Mouse (Mus musculus): ENCODE measurements around the gene Mad1l1. TPM values are rescaled to one million over a fixed set of nuclear protein-coding genes. Genes with fewer than 3 reads are reported as not detected.

Mad1l1 gene
- total and polyA plus RNA-seq, 2 experiments = 6.7 to 14.4 TPM

DNA sequence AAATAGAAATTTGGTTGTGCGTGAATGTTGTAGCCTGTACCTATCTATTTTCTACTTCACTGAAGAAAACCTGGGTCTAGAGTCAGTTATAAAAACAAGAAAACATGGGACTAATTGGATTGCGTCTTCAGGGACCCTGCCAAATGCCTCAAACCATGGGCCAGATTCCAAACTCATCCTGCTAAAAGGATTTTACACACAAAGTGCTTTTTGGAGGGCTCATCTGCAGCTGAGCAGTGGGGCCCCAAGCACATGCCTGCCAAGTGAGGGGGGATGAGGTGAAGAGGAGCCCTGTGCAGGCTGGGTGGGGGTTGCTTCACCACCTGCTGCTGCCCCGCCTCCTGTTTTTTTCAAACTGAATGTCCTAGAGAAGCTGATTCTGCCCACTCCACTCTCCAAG is 199.4 kb downstream of the Mad1l1 start:
- H3K27ac ChIP-seq (replicated peaks; ENCODE audit: insufficient read depth, low read depth, low read length) = no peak overlapping the region
- peaks cover 23% of the 10 kb centered on the region for H3K4me1 ChIP-seq (ENCODE audit: control insufficient read depth, insufficient read depth, low read length)
- DNase-seq (ENCODE audit: extremely low read depth, low read depth, low spot score) = no peak
- no peak overlapping the region for H3K9ac ChIP-seq (ENCODE audit: low read depth, low read length)
- TF ChIP-seq CTCF (IDR thresholded peaks at IDR 0.05; ENCODE audit: low read depth, low read length) (no peak), POLR2A (IDR thresholded peaks at IDR 0.05; ENCODE audit: extremely low read depth, insufficient read depth, low read length) (no peak)
- no peaks in the 10 kb centered on the region; the same call in 1 of the 2 replicates for H3K79me2 ChIP-seq (ENCODE audit: control insufficient read depth, insufficient read depth, low read length)
- H3K27me3 ChIP-seq (ENCODE audit: control insufficient read depth, insufficient read depth, low read length) = no peaks in the 10 kb centered on the region
- no peaks in the 10 kb centered on the region for H3K36me3 ChIP-seq (ENCODE audit: control insufficient read depth, insufficient read depth, low read length)
- WGBS = 94% methylated on average over 3 of the region's 3 CpGs
- H3K4me3 ChIP-seq (ENCODE audit: insufficient read depth, low read depth, low read length) = no peak overlapping the region

DNA sequence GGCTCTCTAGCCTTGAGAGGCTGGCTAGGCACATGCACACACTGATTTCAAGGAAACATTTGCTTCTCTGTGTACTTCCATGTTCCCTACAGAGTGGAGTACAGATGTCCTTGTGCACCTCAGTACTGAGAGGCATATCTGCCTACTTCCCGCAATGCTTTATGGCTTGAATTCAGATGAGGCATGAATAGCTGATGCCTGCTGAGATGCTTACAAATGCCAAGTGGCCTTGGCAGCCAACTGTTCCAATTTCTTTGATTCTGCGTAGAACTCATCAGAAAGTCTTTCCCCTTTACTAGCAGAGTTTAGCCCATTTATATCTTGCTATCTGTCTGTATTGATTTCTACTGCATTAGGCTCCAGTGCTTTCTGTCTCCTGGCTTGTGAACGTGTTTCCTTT is 202.4 kb downstream of the Mad1l1 start:
- Histone ChIP-seq H3K4me1 (ENCODE audit: control insufficient read depth, insufficient read depth, low read length) (peaks cover 52% of the 10 kb centered on the region), H3K27ac (replicated peaks; ENCODE audit: insufficient read depth, low read depth, low read length) (peak overlapping the region; percentile 83), H3K9ac (ENCODE audit: low read depth, low read length) (no peak overlapping the region), H3K27me3 (ENCODE audit: control insufficient read depth, insufficient read depth, low read length) (no peaks in the 10 kb centered on the region), H3K36me3 (ENCODE audit: control insufficient read depth, insufficient read depth, low read length) (no peaks in the 10 kb centered on the region), H3K79me2 (ENCODE audit: control insufficient read depth, insufficient read depth, low read length) (no peaks in the 10 kb centered on the region; the same call in 1 of the 2 replicates), H3K4me3 (ENCODE audit: insufficient read depth, low read depth, low read length) (no peak overlapping the region)
- DNase-seq (ENCODE audit: extremely low read depth, low read depth, low spot score) = no peak
- WGBS = 32% methylated on average over 3 of the region's 3 CpGs
- TF ChIP-seq POLR2A (IDR thresholded peaks at IDR 0.05; ENCODE audit: extremely low read depth, insufficient read depth, low read length) (no peak), CTCF (IDR thresholded peaks at IDR 0.05; ENCODE audit: low read depth, low read length) (no peak)

DNA sequence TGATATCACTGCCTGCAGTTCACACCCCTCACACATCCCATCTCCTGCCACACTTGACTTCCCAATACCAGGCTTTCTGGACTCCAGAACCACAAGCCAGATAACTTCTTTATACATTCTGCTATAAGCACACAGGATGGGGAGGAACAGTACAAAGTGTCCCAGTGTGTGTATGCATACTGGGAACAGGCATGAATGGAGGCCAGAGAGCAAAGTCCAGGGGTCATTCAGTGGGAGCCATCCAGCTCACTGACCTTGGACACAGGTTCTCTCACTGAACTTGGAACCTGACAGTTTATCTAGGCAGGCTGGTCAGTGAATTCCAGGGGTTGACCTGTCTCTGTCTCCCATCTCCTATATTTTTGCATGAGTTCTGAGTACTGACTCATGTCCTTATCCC is 203.4 kb downstream of the Mad1l1 start:
- Histone ChIP-seq H3K9ac (ENCODE audit: low read depth, low read length) (peak overlapping the region; percentile 50), H3K4me1 (ENCODE audit: control insufficient read depth, insufficient read depth, low read length) (peaks cover 60% of the 10 kb centered on the region), H3K27ac (replicated peaks; ENCODE audit: insufficient read depth, low read depth, low read length) (peak overlapping the region; percentile 94), H3K79me2 (ENCODE audit: control insufficient read depth, insufficient read depth, low read length) (no peaks in the 10 kb centered on the region; the same call in 1 of the 2 replicates), H3K4me3 (ENCODE audit: insufficient read depth, low read depth, low read length) (no peak overlapping the region), H3K27me3 (ENCODE audit: control insufficient read depth, insufficient read depth, low read length) (no peaks in the 10 kb centered on the region), H3K36me3 (ENCODE audit: control insufficient read depth, insufficient read depth, low read length) (no peaks in the 10 kb centered on the region)
- peak; percentile 99 for DNase-seq (ENCODE audit: extremely low read depth, low read depth, low spot score)
- TF ChIP-seq CTCF (IDR thresholded peaks at IDR 0.05; ENCODE audit: low read depth, low read length) (no peak), POLR2A (IDR thresholded peaks at IDR 0.05; ENCODE audit: extremely low read depth, insufficient read depth, low read length) (no peak)

DNA sequence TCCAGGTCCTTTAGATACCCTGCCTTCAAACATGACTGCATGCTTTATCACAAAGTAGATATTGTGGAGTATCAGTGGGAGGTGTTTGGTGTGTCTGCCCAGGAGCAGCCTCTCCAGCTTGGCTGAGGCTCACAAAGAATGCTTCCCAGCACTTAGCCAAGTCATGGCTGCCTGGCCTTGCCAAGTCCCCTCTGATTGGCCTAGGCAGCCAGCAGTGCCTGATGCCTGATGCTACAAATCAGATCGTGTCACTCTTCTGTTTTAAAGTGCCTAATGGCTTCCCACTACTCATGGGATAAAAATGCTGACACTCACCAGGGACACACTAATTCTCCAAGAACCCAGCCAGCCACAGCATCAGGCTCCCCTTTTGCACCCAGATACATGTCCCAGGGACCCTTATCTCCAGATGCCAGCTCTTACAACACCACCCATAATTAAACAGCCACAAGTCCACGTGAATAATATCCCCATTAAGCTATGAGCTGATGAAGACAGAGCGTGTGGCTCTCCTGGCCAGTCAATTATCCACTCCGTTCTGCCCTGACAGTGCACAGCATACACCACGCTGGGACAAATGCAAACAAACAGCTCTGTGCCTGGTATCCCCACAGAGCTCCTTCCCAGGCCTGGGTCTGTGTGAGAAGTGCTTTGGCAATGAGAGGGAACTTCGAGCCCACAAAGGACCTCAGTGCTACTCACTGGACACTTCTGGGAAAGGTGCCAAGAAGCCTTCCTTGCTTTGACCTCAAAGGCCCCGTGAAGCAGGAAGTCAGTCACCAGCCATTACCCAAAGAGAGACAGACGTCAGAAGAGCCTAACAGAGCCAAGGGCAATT is 205.7 kb downstream of the Mad1l1 start:
- 5% methylated on average over 8 of the region's 8 CpGs for WGBS
- Histone ChIP-seq H3K9ac (ENCODE audit: low read depth, low read length) (peak overlapping the region; percentile 6; the same call in 1 of the 2 replicates), H3K4me1 (ENCODE audit: control insufficient read depth, insufficient read depth, low read length) (peaks cover 68% of the 10 kb centered on the region), H3K36me3 (ENCODE audit: control insufficient read depth, insufficient read depth, low read length) (no peaks in the 10 kb centered on the region), H3K27me3 (ENCODE audit: control insufficient read depth, insufficient read depth, low read length) (no peaks in the 10 kb centered on the region), H3K4me3 (ENCODE audit: insufficient read depth, low read depth, low read length) (no peak overlapping the region), H3K79me2 (ENCODE audit: control insufficient read depth, insufficient read depth, low read length) (no peaks in the 10 kb centered on the region), H3K27ac (replicated peaks; ENCODE audit: insufficient read depth, low read depth, low read length) (peak overlapping the region; percentile 94)
- no peak for TF ChIP-seq CTCF (IDR thresholded peaks at IDR 0.05; ENCODE audit: low read depth, low read length)
- TF ChIP-seq POLR2A (IDR thresholded peaks at IDR 0.05; ENCODE audit: extremely low read depth, insufficient read depth, low read length) = no peak
- DNase-seq (ENCODE audit: extremely low read depth, low read depth, low spot score) = peak; percentile 83

DNA sequence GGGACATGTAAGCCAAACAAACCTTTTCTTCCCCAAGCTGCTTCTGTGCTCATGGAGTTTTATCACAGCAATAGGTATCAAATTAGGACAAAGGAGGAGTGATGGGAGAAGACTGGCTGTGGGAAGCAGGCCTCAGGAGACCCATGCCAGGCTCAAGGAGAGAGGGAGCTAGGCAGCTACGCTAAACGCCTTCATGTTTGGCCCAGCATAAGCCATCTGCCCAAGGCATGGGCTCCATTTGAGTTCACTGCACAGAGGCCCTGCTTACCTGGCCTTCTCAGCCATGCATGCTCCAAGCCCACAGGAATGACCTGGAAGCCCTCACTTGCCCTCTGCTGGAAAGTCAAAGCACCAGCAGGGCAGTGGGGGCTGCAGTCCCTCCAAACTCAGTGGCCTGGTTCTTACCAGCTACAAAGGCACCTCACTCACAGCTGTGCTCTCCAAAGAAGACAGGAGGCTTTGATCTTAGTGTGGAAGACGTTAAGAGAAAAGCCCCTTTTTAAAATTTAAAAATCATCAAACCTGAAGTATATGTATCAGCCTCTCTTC is 206.8 kb downstream of the Mad1l1 start:
- no peak overlapping the region for H3K4me3 ChIP-seq (ENCODE audit: insufficient read depth, low read depth, low read length)
- no peak for DNase-seq (ENCODE audit: extremely low read depth, low read depth, low spot score)
- H3K36me3 ChIP-seq (ENCODE audit: control insufficient read depth, insufficient read depth, low read length) = no peaks in the 10 kb centered on the region
- WGBS = 92% methylated on average over 3 of the region's 3 CpGs
- H3K79me2 ChIP-seq (ENCODE audit: control insufficient read depth, insufficient read depth, low read length) = no peaks in the 10 kb centered on the region
- no peak overlapping the region for H3K9ac ChIP-seq (ENCODE audit: low read depth, low read length)
- TF ChIP-seq POLR2A (IDR thresholded peaks at IDR 0.05; ENCODE audit: extremely low read depth, insufficient read depth, low read length) = no peak
- TF ChIP-seq CTCF (IDR thresholded peaks at IDR 0.05; ENCODE audit: low read depth, low read length) = peak; percentile 43
- no peaks in the 10 kb centered on the region for H3K27me3 ChIP-seq (ENCODE audit: control insufficient read depth, insufficient read depth, low read length)
- peaks cover 66% of the 10 kb centered on the region for H3K4me1 ChIP-seq (ENCODE audit: control insufficient read depth, insufficient read depth, low read length)
- peak overlapping the region; percentile 94 for H3K27ac ChIP-seq (replicated peaks; ENCODE audit: insufficient read depth, low read depth, low read length)

DNA sequence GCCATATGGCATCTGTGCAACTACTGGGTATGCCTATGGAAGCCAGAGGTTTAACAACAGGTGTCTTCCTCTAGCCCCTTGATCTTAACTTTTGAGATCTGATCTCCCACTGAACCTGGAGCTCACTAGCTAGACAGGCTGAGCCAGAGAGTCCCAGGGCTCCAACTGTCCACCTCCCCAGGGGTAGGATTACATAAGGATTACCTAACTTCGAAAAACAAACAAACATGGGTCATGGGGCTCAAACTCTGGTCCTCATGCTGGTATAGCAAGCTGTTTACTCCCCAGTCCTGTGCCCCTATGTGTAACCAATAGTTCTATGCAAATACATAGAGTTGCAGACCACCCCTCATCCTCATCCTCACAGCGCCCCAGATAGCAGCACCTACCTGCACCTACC is 208.1 kb downstream of the Mad1l1 start:
- Histone ChIP-seq H3K4me3 (ENCODE audit: insufficient read depth, low read depth, low read length) (no peak overlapping the region), H3K27me3 (ENCODE audit: control insufficient read depth, insufficient read depth, low read length) (no peaks in the 10 kb centered on the region), H3K36me3 (ENCODE audit: control insufficient read depth, insufficient read depth, low read length) (no peaks in the 10 kb centered on the region), H3K27ac (replicated peaks; ENCODE audit: insufficient read depth, low read depth, low read length) (peak overlapping the region; percentile 97), H3K79me2 (ENCODE audit: control insufficient read depth, insufficient read depth, low read length) (no peaks in the 10 kb centered on the region), H3K9ac (ENCODE audit: low read depth, low read length) (peak overlapping the region; percentile 72), H3K4me1 (ENCODE audit: control insufficient read depth, insufficient read depth, low read length) (peaks cover 57% of the 10 kb centered on the region)
- 32% methylated on average over 2 of the region's 2 CpGs for WGBS
- TF ChIP-seq CTCF (IDR thresholded peaks at IDR 0.05; ENCODE audit: low read depth, low read length) (no peak), POLR2A (IDR thresholded peaks at IDR 0.05; ENCODE audit: extremely low read depth, insufficient read depth, low read length) (0 out of 2 replicates have a peak, but pooled peaks have one; percentile 21)
- peak; percentile 95 for DNase-seq (ENCODE audit: extremely low read depth, low read depth, low spot score)

Measured in liver, adult 2 months (tissue).